In the genomic region with DNA sequence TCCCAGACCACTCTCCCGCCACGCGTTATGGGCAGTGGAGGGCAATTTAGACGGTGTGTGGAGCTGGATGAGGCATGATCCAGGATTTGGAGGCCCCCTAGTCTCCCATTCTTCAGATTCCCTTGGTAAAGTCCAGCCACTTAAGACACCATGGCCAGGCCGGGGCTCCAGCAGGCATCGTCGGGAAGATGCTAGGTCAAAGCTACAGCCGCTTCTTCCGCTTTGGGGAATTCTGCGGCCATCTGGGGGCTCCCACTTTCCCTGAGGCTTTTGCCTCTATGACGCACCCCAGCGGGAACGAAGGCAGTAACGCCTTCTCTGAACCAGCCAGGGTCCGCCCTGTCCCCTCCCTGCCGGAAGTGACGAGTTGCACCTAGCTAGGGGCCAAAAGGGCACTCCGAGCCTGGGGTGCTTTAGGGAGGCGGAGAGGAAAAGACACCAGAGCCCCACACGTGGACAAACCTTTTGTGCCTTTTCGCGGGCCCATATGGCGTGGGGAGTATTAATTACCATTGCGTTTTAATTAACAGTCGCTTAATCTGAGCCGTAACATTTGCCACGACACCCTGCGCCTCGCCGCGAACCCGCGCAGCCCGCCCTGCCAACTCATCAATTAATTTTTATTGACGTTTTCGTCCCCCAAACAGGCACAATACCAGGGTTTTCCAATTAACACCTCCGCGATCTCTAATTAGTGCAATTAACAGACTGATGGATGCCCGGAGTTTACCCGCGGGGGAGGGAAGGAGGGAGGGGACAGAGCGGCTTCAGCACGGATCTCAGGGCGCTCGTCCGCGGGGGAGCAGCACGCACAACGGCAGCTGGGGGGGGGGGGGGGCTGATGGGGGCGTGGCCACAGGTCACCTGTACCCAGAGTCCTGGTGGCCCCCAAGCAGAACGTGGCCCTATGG, we compare ENCODE assay signal across 8 mouse cellular contexts. TPM values are rescaled to one million over a fixed set of nuclear protein-coding genes. Genes with fewer than 3 reads are reported as not detected.
A peak's percentile ranks its signal among the peaks of the same experiment; 100 is the strongest.
DNase-seq lines count a peak whose midpoint lies in the region; ATAC-seq and TF ChIP-seq lines count a peak whose summit lies in the region.

No protein-coding gene starts in this region.

- no peak for TF ChIP-seq CTCF in G1E (IDR thresholded peaks at IDR 0.05; ENCODE audit: low read depth, low read length)

- WGBS in forebrain, embryonic 13.5 days, result 9% methylated on average over 42 of the region's 51 CpGs
- WGBS in limb, embryonic 10.5 days, result 8% methylated on average over 51 of the region's 51 CpGs
- WGBS in stomach, embryonic 15.5 days, result 23% methylated on average over 51 of the region's 51 CpGs

- ATAC-seq in G1E (ENCODE audit: extremely low read depth, insufficient number of reproducible peaks, low FRiP score, poor library complexity, severe bottlenecking), result peak; percentile 75; the same call in 1 of the 2 replicates
- ATAC-seq in forebrain, embryonic 13.5 days, result peak; percentile 72
- ATAC-seq in hematopoietic stem cell, adult 5-6 weeks (replicated peaks in 1 of 2; ENCODE audit: insufficient read depth in 1 of 2, low FRiP score in 2 of 2, low TSS enrichment in 1 of 2, low read depth in 1 of 2, poor library complexity in 2 of 2, severe bottlenecking in 2 of 2), result peak; percentile 74 to 88
- ATAC-seq in stomach, embryonic 15.5 days (ENCODE audit: insufficient read depth, low FRiP score, low read depth), result peak; percentile 71; the same call in 1 of the 2 replicates

- H3K9ac ChIP-seq in forebrain, embryonic 13.5 days, result peak overlapping the region; percentile 45
- no peak overlapping the region for H3K9ac ChIP-seq in stomach, embryonic 15.5 days

- DNase-seq in G1E (ENCODE audit: low spot score), result peak; percentile 60
- DNase-seq in c-Kit-negative CD71-positive TER-119-positive erythroid progenitor cells, embryonic 14.5 days (ENCODE audit: low read depth, low spot score), result peak; percentile 68
- peak; percentile 74 for DNase-seq in limb, embryonic 10.5 days (ENCODE audit: low spot score)
- DNase-seq in mesoderm, embryonic 11.5 days (ENCODE audit: low read depth, low spot score), result peak; percentile 62
- DNase-seq in frontal cortex, postnatal 14 days (ENCODE audit: low spot score in 2 of 2), result no peak

- H3K4me2 ChIP-seq in forebrain, embryonic 13.5 days, result peak overlapping the region; percentile 56
- peak overlapping the region; percentile 55 for H3K4me2 ChIP-seq in stomach, embryonic 15.5 days

- peaks cover 9% of the 10 kb centered on the region for H3K36me3 ChIP-seq in G1E (replicated peaks)
- peaks cover under 1% of the 10 kb centered on the region for H3K36me3 ChIP-seq in forebrain, embryonic 13.5 days (ENCODE audit: poor library complexity, severe bottlenecking)
- peaks cover 34% of the 10 kb centered on the region for H3K36me3 ChIP-seq in limb, embryonic 10.5 days
- H3K36me3 ChIP-seq in stomach, embryonic 15.5 days, result no peaks in the 10 kb centered on the region

- peak overlapping the region; percentile 68 for H3K4me3 ChIP-seq in G1E (ENCODE audit: low read depth, low read length)
- H3K4me3 ChIP-seq in forebrain, embryonic 13.5 days, result peak overlapping the region; percentile 29
- peak overlapping the region; percentile 49 for H3K4me3 ChIP-seq in limb, embryonic 10.5 days
- peak overlapping the region; percentile 28 for H3K4me3 ChIP-seq in stomach, embryonic 15.5 days (replicated peaks)

- H3K27ac ChIP-seq in forebrain, embryonic 13.5 days, result peak overlapping the region; percentile 70
- H3K27ac ChIP-seq in limb, embryonic 10.5 days, result peak overlapping the region; percentile 4; the same call in 1 of the 2 replicates
- peak overlapping the region; percentile 45; the same call in 1 of the 2 replicates for H3K27ac ChIP-seq in stomach, embryonic 15.5 days

- H3K4me1 ChIP-seq in G1E (ENCODE audit: insufficient read depth, low read depth, low read length), result peaks cover 7% of the 10 kb centered on the region; the same call in 1 of the 2 replicates
- H3K4me1 ChIP-seq in forebrain, embryonic 13.5 days, result peaks cover 82% of the 10 kb centered on the region
- H3K4me1 ChIP-seq in limb, embryonic 10.5 days, result peaks cover 71% of the 10 kb centered on the region
- peaks cover 59% of the 10 kb centered on the region for H3K4me1 ChIP-seq in stomach, embryonic 15.5 days

- H3K9me3 ChIP-seq in G1E (replicated peaks), result peaks cover 30% of the 10 kb centered on the region
- no peaks in the 10 kb centered on the region for H3K9me3 ChIP-seq in forebrain, embryonic 13.5 days (replicated peaks)
- H3K9me3 ChIP-seq in limb, embryonic 10.5 days (replicated peaks), result no peaks in the 10 kb centered on the region
- no peaks in the 10 kb centered on the region for H3K9me3 ChIP-seq in stomach, embryonic 15.5 days

- H3K27me3 ChIP-seq in G1E (ENCODE audit: insufficient read depth, low read length), result no peaks in the 10 kb centered on the region; the same call in 1 of the 2 replicates
- H3K27me3 ChIP-seq in forebrain, embryonic 13.5 days, result peaks cover 85% of the 10 kb centered on the region
- peaks cover 78% of the 10 kb centered on the region for H3K27me3 ChIP-seq in limb, embryonic 10.5 days (ENCODE audit: low read depth, poor library complexity, severe bottlenecking)
- no peaks in the 10 kb centered on the region for H3K27me3 ChIP-seq in stomach, embryonic 15.5 days (replicated peaks)

RNA-seq across cellular contexts. Expression of a gene that starts 15.1 kb away (rescaled TPM):
- 20.2 and 21.6 TPM in 2 replicates for total RNA-seq in G1E (2014; fragmentation: Nextera tagmentation)
- 0.93 and 1.0 TPM in 2 replicates for total RNA-seq in G1E (2017)
- polyA plus RNA-seq in G1E (2012), result 54.1 and 64.6 TPM in 2 replicates
- polyA plus RNA-seq in forebrain, embryonic 13.5 days (2015; fragmentation: Nextera tagmentation; extraction: Ambion mirVana), result 13.4 and 15.6 TPM in 2 replicates
- 7.0 and 7.1 TPM in 2 replicates for total RNA-seq in hematopoietic stem cell, adult 5-6 weeks (2017)
- polyA plus RNA-seq in limb, embryonic 10.5 days (2016; fragmentation: Nextera tagmentation; extraction: Ambion mirVana), result 23.2 and 27.2 TPM in 2 replicates
- 25.0 and 30.9 TPM in 2 replicates for polyA plus RNA-seq in stomach, embryonic 15.5 days (2015; fragmentation: Nextera tagmentation; extraction: Ambion mirVana)

Comparison
In these comparisons a context has a peak if more than half of its experiments do, and no peak if none do; other contexts are left out.
1. DNase-seq: peak in G1E (single experiment), c-Kit-negative CD71-positive TER-119-positive erythroid progenitor cells, embryonic 14.5 days (single experiment), limb, embryonic 10.5 days (single experiment) and mesoderm, embryonic 11.5 days (single experiment); none in frontal cortex, postnatal 14 days (0 of 2).
2. H3K27ac ChIP-seq: peak in every context shown above with its lines; median percentile 70 in forebrain, embryonic 13.5 days; 45 in stomach, embryonic 15.5 days; 4 in limb, embryonic 10.5 days.
3. Peak in every context shown above with its lines, with median percentiles within 50 percentile points of each other: ATAC-seq and H3K4me3 ChIP-seq.